Mouse (Mus musculus): ENCODE results near the gene Crtc2. TPM values are rescaled to one million over a fixed set of nuclear protein-coding genes. Genes with fewer than 3 reads are reported as not detected.
A peak's percentile ranks its signal among the peaks of the same experiment; 100 is the strongest.

The Crtc2 gene
- polyA plus RNA-seq, 1 experiment from 2014 or later, result 9.8 TPM

DNA sequence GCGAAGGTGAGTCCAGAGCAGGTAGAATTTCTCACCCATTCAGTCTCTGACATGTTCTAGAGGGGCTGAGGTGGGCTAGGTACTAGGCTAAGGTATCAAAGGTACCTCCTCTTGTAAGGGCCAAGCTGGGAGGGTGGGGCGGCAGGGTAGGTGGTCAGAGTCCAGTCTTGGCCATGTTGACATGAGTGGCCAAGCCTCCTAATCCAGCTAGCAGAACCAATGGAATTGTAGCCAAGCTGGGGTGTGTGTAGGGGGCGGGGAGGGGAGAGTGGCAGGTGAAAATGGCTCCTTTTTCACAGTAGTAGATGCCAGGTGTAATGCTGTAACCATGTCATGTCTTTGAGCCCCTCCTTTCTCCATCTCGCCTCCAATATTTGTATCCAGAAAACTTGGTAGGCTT is 4.6 kb downstream of the Crtc2 start:
- Histone ChIP-seq H3K4me3 (ENCODE audit: low read depth, low read length) (no peak overlapping the region), H3K27me3 (ENCODE audit: control insufficient read depth, insufficient read depth, low read length) (no peaks in the 10 kb centered on the region), H3K27ac (ENCODE audit: low read depth, low read length) (no peak overlapping the region), H3K36me3 (ENCODE audit: control insufficient read depth, insufficient read depth, low read length) (peaks cover 10% of the 10 kb centered on the region; the same call in 1 of the 2 replicates), H3K9me3 (ENCODE audit: control insufficient read depth, low read length) (no peaks in the 10 kb centered on the region), H3K4me1 (replicated peaks; ENCODE audit: control insufficient read depth, insufficient read depth, low read length) (peaks cover 5% of the 10 kb centered on the region), H3K4me2 (replicated peaks; ENCODE audit: low read depth, low read length) (no peak overlapping the region), H3K9ac (ENCODE audit: low read depth, low read length) (no peak overlapping the region)
- ATAC-seq (ENCODE audit: low FRiP score) (no peak), DNase-seq (ENCODE audit: low spot score) (no peak)
- 91% methylated on average over 4 of the region's 4 CpGs for WGBS

DNA sequence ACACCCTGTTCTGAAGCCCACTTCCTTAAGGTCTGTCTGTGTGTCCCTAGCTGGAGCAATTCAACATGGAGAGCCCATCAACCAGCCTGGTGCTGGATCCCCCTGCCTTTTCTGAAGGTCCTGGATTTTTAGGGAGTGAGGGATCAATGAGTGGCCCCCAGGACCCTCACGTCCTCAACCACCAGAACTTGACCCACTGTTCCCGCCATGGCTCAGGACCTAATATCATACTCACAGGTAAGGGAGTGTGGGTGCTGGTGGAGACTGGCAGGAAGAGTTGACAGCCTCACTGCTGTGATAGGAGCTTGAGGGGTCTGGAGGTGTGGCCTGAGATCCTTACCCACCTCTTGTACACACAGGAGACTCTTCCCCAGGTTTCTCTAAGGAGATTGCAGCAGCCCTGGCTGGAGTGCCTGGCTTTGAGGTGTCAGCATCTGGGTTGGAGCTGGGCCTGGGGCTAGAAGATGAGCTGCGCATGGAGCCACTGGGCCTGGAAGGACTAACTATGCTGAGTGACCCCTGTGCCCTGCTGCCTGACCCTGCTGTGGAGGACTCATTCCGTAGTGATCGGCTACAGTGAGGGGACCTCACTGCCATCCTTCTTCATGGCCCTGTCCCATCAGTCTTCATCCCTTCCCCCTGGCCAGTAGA is 9.3 kb downstream of the Crtc2 start:
- H3K9ac ChIP-seq (ENCODE audit: low read depth, low read length), result no peak overlapping the region
- no peak overlapping the region for H3K4me3 ChIP-seq (ENCODE audit: low read depth, low read length)
- no peak overlapping the region for H3K27ac ChIP-seq (ENCODE audit: low read depth, low read length)
- WGBS, result 92% methylated on average over 5 of the region's 5 CpGs
- H3K36me3 ChIP-seq (ENCODE audit: control insufficient read depth, insufficient read depth, low read length), result peaks cover 10% of the 10 kb centered on the region; the same call in 1 of the 2 replicates
- no peaks in the 10 kb centered on the region for H3K9me3 ChIP-seq (ENCODE audit: control insufficient read depth, low read length)
- H3K27me3 ChIP-seq (ENCODE audit: control insufficient read depth, insufficient read depth, low read length), result no peaks in the 10 kb centered on the region
- DNase-seq (ENCODE audit: low spot score) (no peak), ATAC-seq (ENCODE audit: low FRiP score) (no peak)
- no peak overlapping the region for H3K4me2 ChIP-seq (replicated peaks; ENCODE audit: low read depth, low read length)
- H3K4me1 ChIP-seq (replicated peaks; ENCODE audit: control insufficient read depth, insufficient read depth, low read length), result 0 out of 2 replicates have a peak, but pooled peaks cover 3% of the 10 kb centered on the region

DNA sequence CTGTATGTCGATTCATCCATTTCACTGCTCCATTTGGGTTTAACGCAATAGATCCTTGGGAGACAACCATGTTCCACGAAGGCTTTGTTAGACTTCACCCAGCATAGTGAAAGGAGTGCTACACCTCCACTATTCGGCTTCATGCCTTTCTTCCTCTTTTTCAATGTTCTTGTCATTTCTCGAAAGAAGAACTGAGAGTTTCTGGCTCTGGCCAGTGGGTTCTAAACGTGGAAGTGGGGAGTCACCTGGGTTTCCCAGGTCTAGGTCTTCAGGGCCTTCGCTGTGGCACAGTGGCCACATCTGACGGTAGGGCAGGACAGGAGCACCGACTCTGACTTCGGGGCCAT is 10.7 kb downstream of the Crtc2 start:
- Histone ChIP-seq H3K27me3 (ENCODE audit: control insufficient read depth, insufficient read depth, low read length) (no peaks in the 10 kb centered on the region), H3K27ac (ENCODE audit: low read depth, low read length) (peak overlapping the region; percentile 93; the same call in 1 of the 2 replicates), H3K4me3 (ENCODE audit: low read depth, low read length) (peak overlapping the region; percentile 91), H3K4me1 (replicated peaks; ENCODE audit: control insufficient read depth, insufficient read depth, low read length) (0 out of 2 replicates have a peak, but pooled peaks cover 3% of the 10 kb centered on the region), H3K4me2 (replicated peaks; ENCODE audit: low read depth, low read length) (peak overlapping the region; percentile 83), H3K9ac (ENCODE audit: low read depth, low read length) (no peak overlapping the region), H3K9me3 (ENCODE audit: control insufficient read depth, low read length) (no peaks in the 10 kb centered on the region), H3K36me3 (ENCODE audit: control insufficient read depth, insufficient read depth, low read length) (peaks cover 6% of the 10 kb centered on the region; the same call in 1 of the 2 replicates)
- DNase-seq (ENCODE audit: low spot score) (no peak), ATAC-seq (ENCODE audit: low FRiP score) (no peak)
- WGBS, result 36% methylated on average over 10 of the region's 10 CpGs

DNA sequence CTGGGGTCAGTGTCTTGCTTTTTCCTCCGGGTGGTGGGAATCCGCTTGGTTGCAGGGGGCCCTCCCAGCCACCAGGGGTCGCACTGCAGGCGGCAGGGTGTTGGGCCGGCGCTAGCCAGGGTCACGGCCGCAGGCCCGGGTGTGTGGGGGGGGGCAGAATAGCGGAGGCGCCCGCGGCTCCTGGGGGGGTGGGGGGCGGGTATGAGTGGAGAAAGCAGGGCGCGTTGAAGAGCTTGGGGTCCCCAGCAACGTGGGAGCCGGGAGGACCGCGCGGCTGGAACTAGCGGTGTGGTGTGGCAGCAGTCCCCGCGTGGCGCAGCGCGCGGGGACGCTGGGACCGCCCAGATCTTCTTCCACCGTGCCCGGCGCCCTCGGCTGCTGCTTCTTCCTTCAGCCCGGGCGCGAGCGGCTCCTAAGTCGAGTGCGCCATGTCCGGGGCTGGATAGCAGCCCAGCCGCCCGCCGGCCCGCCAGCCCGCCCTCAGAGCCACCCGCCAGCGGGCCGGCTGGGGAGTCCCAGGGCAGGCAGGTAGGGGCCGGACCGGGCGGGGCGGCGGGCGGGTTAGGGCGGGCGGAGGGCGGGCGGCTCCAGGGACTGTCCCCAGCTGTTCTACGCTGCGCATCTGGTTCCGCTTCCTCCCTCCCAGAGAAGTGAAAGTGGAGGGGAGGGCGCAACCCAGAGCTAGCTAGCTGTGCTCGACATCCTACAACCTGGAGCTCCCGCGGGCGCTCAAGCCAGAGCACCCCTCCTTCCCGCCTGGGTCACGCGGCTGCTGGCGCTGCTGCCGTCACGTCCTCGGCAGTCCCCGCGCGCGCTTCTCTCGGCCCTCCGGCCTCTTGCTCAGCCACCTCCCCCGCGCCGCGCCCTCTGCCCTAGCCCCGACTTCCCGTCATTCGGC is 11.3 kb downstream of the Crtc2 start, which contains the start of gene Dennd4b:
Dennd4b (plus strand) TSS at position 152 of the 898 bp plus-strand sequence.
- H3K4me2 ChIP-seq (replicated peaks; ENCODE audit: low read depth, low read length), result peak within 1 kb of the TSS; percentile 83
- no peaks in the 10 kb centered on the region for H3K9me3 ChIP-seq (ENCODE audit: control insufficient read depth, low read length)
- peak within 1 kb of the TSS; percentile 91 for H3K4me3 ChIP-seq (ENCODE audit: low read depth, low read length)
- ATAC-seq (ENCODE audit: low FRiP score) (peak; percentile 89), DNase-seq (ENCODE audit: low spot score) (peak; percentile 92)
- H3K27me3 ChIP-seq (ENCODE audit: control insufficient read depth, insufficient read depth, low read length), result no peaks in the 10 kb centered on the region
- WGBS, result under 1% methylated on average over 50 of the region's 87 CpGs
- H3K27ac ChIP-seq (ENCODE audit: low read depth, low read length), result peak within 1 kb of the TSS; percentile 93
- H3K9ac ChIP-seq (ENCODE audit: low read depth, low read length), result peak within 1 kb of the TSS; percentile 94
- 0 out of 2 replicates have a peak, but pooled peaks cover 2% of the 10 kb centered on the region for H3K36me3 ChIP-seq (ENCODE audit: control insufficient read depth, insufficient read depth, low read length)
- 0 out of 2 replicates have a peak, but pooled peaks cover 3% of the 10 kb centered on the region for H3K4me1 ChIP-seq (replicated peaks; ENCODE audit: control insufficient read depth, insufficient read depth, low read length)

DNA sequence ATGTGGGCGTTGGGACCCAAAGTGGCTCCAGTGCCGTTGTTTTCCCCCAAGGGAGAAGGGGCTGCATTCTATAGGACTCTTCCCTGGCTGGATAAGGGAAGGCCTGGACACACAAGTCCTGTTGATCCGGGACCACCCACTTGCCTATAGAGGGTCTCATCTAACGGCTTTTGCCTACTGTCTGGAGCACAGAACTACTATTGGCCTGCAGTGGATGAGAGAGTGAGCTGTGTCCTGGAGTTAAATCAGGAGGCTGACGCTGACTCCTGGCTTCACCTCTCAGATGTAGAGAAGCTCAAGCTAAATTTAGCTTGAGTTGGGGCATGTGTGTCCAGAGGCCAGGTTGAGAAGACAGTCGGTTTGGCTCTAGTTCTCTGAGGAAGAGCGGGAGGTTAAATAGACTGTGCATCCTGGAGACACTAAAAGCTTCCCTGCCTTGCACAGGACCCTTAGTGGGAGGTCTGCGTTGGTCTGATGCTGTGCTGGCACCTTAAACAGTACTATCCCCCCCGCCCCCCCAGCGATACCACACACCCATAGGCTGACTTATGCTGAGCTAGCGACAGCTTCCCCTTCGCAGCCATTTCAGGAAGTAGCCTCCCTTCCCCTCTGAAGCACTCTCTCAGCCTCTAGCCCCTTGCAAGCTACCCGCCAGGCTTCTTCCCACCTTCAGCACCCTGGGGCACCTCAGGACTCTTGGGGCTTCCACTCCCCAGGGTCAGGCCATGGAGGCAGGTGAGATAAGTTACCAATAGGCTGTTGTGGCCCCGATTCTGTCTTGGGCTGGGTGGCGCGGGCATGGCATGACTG is 12.2 kb downstream of the Crtc2 start:
- H3K4me1 ChIP-seq (replicated peaks; ENCODE audit: control insufficient read depth, insufficient read depth, low read length), result 0 out of 2 replicates have a peak, but pooled peaks cover 3% of the 10 kb centered on the region
- peak; percentile 4 for DNase-seq (ENCODE audit: low spot score)
- H3K27ac ChIP-seq (ENCODE audit: low read depth, low read length), result peak overlapping the region; percentile 93
- H3K27me3 ChIP-seq (ENCODE audit: control insufficient read depth, insufficient read depth, low read length), result no peaks in the 10 kb centered on the region
- peak; percentile 53; the same call in 1 of the 2 replicates for ATAC-seq (ENCODE audit: low FRiP score)
- peak overlapping the region; percentile 94 for H3K9ac ChIP-seq (ENCODE audit: low read depth, low read length)
- peak overlapping the region; percentile 91 for H3K4me3 ChIP-seq (ENCODE audit: low read depth, low read length)
- H3K9me3 ChIP-seq (ENCODE audit: control insufficient read depth, low read length), result no peaks in the 10 kb centered on the region
- H3K36me3 ChIP-seq (ENCODE audit: control insufficient read depth, insufficient read depth, low read length), result no peaks in the 10 kb centered on the region
- 23% methylated on average over 16 of the region's 16 CpGs for WGBS
- H3K4me2 ChIP-seq (replicated peaks; ENCODE audit: low read depth, low read length), result peak overlapping the region; percentile 83

DNA sequence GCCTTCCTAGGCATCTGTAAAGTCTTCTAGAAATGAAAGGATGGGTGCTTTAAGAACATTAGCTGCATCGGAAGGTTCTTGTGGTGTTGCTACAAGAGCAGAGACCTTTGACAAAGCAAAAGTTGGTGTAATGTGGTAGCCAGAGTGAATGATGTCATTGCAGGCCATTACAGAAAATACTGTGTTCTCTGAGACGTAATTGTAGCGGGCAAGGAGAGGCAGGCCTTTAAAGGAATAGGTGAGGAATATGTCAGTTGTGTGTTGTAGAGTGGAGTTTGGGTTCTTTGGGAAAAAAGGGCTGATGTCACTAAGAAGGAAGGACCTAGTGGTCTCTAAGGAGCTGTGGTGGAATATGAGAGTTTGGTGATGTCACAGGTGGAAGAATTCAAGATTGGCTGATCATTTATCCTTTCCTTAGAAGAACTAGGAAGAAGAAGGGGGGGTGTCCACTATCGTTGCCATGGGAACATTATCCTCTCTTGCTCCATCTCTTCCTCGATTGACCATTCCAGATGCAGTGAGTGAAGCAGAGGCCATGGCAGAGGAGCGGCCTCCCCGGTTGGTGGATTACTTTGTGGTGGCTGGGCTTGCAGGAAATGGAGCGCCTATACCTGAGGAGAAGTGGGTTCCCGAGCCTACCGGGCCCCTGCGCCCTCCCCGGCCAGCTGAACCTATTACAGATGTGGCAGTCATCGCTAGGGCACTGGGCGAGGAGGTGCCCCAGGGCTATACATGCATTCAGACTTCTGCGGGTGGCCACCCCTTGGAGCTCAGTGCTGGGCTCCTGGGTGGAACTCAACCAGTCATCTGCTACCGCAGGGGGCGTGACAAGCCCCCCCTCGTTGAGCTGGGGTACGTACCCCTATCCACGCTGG is 13.2 kb downstream of the Crtc2 start:
- ATAC-seq (ENCODE audit: low FRiP score) (no peak), DNase-seq (ENCODE audit: low spot score) (no peak)
- H3K27ac ChIP-seq (ENCODE audit: low read depth, low read length), result no peak overlapping the region
- no peak overlapping the region for H3K9ac ChIP-seq (ENCODE audit: low read depth, low read length)
- no peaks in the 10 kb centered on the region for H3K9me3 ChIP-seq (ENCODE audit: control insufficient read depth, low read length)
- no peak overlapping the region for H3K4me3 ChIP-seq (ENCODE audit: low read depth, low read length)
- H3K27me3 ChIP-seq (ENCODE audit: control insufficient read depth, insufficient read depth, low read length), result no peaks in the 10 kb centered on the region
- no peak overlapping the region for H3K4me2 ChIP-seq (replicated peaks; ENCODE audit: low read depth, low read length)
- H3K36me3 ChIP-seq (ENCODE audit: control insufficient read depth, insufficient read depth, low read length), result no peaks in the 10 kb centered on the region
- H3K4me1 ChIP-seq (replicated peaks; ENCODE audit: control insufficient read depth, insufficient read depth, low read length), result 0 out of 2 replicates have a peak, but pooled peaks cover 3% of the 10 kb centered on the region
- WGBS, result 93% methylated on average over 20 of the region's 20 CpGs

DNA sequence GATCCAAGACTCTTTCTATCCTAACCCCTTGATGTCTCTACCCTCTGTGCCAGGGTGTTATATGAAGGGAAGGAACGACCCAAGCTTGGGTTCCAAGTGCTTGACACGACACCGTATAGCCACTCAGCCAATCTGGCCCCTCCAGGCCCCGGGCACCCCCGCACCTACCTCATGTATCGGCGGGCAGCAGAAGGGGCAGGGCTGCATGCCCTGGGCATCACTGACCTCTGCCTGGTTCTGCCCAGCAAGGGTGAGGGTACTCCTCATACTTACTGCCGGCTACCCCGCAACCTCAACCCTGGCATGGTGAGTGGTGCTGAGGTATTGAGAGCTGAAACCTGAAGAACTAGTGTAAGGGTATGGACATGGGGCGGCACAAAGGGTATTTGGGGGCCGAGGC is 14.2 kb downstream of the Crtc2 start:
- 98% methylated on average over 11 of the region's 11 CpGs for WGBS
- DNase-seq (ENCODE audit: low spot score), result no peak
- no peaks in the 10 kb centered on the region for H3K9me3 ChIP-seq (ENCODE audit: control insufficient read depth, low read length)
- H3K27ac ChIP-seq (ENCODE audit: low read depth, low read length), result no peak overlapping the region
- 0 out of 2 replicates have a peak, but pooled peaks cover 3% of the 10 kb centered on the region for H3K4me1 ChIP-seq (replicated peaks; ENCODE audit: control insufficient read depth, insufficient read depth, low read length)
- no peaks in the 10 kb centered on the region for H3K27me3 ChIP-seq (ENCODE audit: control insufficient read depth, insufficient read depth, low read length)
- no peaks in the 10 kb centered on the region for H3K36me3 ChIP-seq (ENCODE audit: control insufficient read depth, insufficient read depth, low read length)
- ATAC-seq (ENCODE audit: low FRiP score), result no peak
- no peak overlapping the region for H3K9ac ChIP-seq (ENCODE audit: low read depth, low read length)
- H3K4me2 ChIP-seq (replicated peaks; ENCODE audit: low read depth, low read length), result no peak overlapping the region
- H3K4me3 ChIP-seq (ENCODE audit: low read depth, low read length), result no peak overlapping the region

All from hindbrain, embryonic 11.5 days (tissue).